Mouse (Mus musculus) ovary, postnatal 10 days (tissue): ENCODE results near the gene Plekhd1.
A peak's percentile ranks its signal among the peaks of the same experiment; 100 is the strongest.

Experiments
- DNase-seq: peaks from one replicate; pipeline ENCODE4 v3.0.0; 2022; ENCODE audit warnings: low spot score

Gene Plekhd1

DNA sequence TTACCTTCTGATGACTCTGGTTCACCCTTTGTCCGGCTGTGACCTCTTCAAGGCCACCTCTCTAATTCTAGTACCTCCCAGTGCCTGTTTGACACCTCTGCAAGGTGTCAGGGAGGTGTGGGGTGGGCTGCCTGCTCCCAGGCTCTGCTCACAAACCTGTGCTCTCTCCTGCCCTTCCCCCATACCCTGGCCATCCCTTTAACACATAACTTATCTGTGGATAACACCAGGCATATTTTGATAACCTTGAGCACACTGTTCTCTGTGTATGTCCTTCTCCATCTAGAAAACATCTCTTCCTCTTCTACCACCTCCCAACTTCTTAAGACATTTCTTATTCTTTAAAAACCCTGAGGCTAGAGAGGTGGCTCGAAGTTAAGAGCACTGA, 6.7 kb downstream of the Plekhd1 start:
- DNase-seq: no peak

DNA sequence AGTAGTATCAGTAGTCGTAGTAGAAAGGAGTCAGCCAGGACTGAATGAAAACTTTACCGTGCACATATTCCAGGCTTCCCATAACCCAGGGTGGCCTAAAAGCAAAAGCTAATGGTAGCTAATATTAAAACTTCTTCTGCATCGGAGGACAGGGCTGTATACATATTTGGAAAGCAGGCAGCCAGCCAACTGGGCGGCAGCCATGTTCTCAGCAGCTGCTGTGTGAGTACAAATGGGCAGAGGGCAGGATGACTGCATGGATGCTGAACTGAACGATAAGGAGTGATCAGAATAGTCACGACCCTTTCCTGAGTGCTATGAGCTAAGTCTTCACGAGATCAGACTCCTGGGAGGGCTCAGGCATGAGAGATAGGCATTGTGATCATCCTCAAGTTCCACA, 8.9 kb downstream of the Plekhd1 start:
- no peak for DNase-seq

DNA sequence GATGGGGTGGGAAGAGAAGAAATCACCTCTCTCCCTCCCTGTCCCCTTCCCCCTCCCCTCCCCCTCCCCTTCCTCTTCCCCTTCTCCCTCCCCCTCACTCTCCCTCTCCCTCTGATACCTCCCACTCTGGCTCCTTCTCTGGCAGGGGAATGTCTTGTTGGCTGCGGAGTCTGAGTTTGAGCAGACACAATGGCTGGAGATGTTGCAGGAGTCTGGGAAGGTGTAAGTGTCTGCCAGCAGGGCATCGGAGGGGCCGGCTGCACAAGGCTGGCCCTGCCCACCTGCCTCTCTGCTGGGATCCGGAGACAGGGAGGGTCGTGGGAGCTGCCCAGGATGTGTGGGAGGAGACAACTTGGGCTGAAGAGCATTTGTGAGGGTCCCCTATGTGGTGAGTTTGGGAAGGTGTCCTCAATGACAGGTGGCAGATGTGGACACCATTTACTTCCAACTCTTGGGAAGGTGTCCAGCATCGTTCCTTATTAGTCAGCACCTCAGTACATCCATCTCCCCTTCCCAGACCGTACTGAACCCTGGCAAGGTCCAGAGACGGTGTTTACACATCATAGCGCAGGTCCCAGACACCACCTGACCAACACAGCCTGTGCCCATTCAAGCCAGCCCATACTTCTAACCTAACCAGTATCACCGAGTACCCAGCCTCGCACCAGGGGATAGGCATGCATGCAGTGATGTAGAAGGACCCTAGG, 14.0 kb downstream of the Plekhd1 start:
- DNase-seq: no peak

DNA sequence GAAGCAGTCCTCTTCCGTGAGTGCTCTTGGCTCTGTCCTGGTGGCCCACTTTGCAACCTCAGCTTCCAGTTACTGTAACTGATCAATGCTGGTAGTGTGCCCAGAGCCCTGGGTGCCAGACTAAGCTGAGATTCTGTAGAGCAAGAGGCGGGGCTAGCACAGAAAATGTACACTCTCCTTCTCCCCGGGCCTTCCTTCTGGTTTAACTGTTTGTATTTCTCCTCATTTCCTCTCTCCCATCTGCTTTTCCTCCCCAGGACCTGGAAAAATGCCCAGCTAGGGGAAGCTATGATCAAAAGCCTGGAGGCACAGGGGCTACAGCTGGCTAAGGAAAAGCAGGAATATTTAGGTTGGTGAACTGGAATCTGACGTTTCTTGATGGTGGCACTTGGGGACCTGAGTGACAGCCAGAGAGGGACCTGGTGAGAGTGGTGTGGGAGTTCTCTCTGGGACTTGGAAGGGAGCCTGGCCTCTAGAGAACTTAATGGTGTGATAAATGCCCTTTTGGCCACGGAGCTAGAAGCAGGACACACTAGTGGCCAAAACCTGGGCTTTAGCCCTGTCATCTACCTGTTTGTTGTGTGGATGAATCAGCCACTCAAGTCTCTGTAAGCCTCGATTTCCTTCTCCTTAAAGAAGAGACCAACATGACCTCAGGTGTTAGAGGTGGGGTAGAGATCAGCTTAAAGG, 14.7 kb downstream of the Plekhd1 start:
- no peak for DNase-seq

DNA sequence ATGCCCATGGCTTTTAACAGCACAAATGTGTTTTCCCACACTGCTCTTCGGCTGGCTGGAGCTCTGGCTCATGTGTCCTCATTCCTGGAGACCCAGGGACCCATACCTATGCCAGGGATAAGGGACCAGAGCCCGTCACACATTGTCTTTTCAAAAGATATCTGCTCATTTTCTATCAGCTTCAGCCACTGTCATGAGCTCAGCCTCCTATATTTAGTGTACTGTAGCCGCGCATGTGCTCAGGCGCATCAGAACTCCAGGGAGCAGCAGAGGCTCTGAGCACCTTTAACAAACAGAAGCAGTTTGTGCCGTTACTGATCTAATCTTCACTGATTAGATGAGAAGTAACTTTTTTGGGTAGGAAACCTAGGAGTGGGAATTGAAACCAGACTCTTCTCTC, 23.5 kb downstream of the Plekhd1 start:
- DNase-seq: no peak

DNA sequence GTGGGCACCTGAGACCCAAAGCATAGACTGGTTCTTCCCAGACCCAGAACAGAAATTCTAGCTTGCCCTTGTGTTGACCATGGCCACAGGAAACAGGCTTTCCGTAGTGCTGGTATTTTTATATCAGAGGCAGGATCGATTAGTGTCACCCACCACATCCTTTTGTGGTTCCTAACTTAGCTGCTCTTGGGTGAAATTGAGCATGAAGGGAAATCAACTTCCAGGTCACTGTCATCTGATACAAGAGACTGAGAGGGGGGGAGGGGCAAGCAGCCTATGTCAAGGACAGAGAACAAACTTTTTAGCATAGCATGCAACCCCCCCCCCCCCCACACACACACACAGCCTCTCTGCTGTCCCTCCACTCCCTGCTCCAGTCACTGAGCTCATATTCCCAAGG, 26.8 kb downstream of the Plekhd1 start:
- DNase-seq: no peak

DNA sequence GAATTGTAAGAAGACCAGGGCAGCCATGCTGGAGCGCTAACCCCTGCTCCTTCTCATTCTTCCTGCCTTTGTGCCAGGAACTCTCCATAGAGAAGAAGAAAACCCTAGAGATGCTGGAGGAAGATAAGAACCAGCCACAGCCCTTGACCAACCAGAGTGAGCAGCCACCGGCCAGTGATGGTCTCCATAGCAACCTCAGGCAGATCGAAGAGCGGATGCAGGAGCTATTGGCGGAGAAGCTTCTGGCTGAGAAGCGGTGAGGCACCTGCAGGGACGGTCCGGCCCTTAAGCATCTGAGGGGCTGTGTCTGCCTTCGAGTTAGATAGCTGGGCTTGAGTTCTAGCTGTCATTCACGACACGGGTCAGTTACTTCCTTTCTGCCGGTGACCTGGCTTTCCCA, 28.1 kb downstream of the Plekhd1 start:
- DNase-seq: no peak

DNA sequence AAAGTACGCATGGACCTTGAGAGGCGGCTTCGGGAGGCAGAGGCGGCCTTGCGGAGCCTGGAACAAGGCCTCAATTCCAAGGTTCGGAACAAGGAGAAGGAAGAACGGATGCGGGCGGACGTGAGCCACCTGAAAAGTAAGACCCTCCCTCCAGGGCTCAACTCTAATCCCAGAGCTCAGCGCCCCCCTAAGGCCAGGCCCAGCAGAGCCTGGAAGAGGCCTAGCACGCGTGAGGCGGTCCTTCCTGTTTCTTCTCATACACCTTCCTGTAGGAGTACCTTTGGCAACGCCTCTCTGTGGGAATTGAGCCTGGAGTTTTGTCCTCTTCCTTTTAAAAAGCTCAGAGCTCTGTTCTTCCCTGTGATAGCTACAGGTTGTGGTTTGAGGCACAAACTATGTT, 29.1 kb downstream of the Plekhd1 start:
- DNase-seq: no peak

DNA sequence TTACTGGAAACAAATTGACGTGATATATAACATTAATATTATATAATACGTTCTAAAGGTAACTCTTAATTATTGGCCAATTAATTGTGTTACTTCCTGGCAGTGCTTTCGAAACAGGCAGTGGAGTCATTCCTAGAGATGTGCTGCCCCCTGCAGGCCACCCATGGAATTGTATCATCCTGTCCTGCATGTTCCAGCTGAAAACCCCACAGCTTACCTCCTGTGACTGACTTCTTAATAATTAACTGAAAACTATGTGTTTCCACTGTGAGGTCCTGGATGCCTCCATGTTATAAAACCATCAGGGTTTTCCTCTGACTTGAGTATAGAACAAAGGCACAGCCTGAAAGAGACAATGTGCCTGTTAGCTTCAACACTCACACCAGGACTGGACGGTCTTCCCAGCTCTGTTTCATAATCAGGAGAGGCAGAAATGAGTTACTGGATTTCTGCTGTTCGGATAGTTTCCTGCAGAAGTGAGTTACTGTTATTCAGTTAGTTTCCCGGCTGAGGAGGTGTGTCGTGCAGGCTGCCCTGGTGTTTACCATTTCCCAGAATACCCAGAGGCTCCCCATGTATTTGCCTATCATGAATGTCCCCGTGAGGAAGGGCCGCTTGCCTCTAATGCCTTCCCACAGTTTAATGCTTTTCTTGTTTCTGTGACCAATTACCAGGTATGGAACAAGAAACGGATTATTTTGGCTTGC, 32.6 kb downstream of the Plekhd1 start:
- DNase-seq: peak; percentile 68

DNA sequence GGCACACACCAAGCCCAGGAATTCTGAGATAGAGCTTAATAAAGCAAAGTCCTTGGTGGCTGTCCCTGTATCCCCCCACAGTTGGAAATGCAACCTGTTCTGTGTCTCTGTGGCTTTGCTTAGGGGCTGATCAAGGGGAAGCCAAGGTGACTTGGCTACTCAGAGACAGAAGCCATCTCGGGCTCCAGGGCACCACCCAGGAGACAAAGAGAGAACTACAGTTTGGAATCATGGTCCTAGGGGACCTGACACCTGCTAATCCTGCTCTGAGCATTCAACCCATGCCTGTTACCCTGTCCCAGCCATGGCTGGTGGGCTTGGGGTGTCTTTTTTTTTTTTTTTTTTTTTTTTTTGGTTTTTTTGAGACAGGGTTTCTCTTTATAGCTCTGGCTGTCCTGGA, 35.8 kb downstream of the Plekhd1 start:
- no peak for DNase-seq

DNA sequence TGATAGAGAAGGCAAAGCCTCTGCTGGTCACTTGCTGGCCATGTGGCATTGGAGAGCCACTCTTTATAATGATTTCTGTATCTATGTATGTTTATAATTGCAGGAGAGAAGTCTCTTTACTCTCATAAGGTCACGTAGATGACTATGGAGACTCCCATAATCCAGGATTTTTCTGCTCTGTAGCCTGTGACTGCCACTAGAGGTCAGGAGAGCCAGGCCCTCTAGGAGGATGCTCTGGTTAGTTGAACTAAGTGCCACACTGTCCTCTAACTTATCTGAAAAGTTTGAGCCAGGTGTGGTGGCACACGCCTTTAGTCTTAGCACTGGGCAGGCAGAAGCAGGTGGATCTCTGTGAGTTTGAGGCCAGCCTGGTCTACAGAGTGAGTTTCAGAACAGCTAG, 36.4 kb downstream of the Plekhd1 start:
- DNase-seq: no peak

DNA sequence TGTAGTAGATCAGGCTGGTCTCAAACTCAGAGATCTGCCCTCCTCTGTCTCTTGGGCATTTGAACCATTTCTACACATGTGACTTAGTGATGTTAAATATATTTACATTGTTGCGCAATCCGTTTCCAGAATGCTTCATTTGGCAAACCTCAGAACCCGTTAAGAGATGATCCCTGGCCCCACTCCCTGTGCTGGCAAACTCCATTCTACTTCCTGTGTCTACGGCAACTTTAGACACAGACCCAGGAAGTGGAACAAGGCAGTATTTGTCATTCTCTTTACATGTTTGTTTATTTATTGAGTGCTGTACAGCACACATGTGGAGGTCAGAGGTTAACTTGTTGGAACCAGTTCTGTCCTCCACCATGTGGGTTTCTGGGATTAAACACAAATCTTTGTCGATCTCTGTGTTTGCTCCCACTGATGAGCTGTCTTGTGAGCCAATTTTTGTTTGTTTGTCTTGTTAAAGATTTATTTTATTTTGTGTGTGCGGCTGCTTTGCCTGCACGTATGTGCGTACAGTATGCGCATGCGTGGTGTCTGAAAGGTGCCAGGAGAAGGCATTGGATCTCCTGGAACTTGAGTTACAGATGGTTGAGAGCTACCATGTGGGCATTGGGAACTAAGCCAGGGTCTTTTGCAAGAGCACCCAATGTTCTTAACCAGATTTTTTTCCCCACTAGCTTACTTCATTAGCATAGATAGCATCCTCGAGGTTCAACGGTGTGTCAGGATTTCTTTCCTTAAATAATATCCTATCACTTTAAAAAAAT, 37.6 kb downstream of the Plekhd1 start:
- no peak for DNase-seq

DNA sequence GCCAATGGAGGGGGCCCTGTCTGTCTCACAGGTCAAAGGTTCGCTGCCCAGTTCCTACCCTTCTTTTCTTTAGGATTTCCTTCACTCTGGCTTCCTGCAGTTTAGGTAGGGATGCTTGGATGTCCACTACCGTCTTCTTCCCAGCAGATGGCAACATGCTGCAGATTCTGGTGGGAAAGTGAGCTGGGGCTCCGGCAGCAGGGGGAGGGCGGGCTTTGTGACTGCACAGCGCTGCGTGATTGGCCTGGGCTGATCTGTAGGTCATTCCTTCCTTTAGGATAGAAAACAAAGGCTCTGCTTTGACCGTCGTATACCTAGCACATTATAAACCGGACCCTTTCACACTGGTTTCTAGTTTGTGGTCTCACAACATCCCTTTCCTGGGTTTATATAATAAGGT, 38.2 kb downstream of the Plekhd1 start:
- no peak for DNase-seq

DNA sequence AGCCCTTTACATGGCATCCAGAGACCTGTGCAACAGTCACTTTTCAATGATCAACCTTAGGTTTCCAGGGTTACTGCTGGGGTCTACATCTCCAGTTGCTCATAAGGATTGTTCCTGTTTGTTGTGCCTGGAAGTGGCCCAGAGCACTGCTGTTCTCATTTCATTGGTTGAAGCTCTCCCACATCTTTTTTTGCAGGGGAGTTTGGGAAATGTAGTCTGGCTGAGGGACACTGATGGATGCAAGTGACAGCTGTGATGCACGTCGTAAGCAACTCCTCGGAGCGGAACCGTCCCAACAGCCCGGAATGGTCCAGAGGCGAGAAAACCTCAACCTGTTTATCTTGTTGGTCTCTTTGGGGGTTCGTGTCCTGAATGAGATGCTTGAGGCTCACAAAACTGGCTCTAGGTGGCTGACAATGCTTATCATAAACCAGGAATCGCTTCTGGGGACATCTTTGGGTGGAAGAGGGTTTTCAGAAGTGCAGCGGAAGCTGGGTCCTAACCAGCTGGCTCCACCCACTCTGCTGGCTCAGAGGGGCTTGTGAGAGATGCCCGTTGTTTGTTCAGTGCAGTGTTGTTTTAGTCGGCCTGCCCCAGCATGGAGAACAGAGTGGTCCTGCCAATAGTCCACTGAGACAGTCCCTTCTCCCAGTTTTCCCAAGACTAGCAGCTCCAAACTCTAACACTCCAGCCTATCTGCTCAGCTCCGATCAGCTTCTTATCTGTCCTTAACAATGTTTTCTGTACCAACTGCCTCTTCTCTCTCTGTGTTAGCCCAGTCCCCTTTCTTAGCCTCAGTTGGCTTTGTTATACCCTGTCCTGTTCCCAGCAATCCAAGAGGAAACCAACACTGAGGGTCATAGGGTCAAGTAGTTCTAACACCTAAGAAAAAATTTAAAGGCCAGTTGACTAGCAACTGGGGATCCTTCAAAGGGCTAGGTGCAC, 42.4 kb downstream of the Plekhd1 start:
- no peak for DNase-seq

DNA sequence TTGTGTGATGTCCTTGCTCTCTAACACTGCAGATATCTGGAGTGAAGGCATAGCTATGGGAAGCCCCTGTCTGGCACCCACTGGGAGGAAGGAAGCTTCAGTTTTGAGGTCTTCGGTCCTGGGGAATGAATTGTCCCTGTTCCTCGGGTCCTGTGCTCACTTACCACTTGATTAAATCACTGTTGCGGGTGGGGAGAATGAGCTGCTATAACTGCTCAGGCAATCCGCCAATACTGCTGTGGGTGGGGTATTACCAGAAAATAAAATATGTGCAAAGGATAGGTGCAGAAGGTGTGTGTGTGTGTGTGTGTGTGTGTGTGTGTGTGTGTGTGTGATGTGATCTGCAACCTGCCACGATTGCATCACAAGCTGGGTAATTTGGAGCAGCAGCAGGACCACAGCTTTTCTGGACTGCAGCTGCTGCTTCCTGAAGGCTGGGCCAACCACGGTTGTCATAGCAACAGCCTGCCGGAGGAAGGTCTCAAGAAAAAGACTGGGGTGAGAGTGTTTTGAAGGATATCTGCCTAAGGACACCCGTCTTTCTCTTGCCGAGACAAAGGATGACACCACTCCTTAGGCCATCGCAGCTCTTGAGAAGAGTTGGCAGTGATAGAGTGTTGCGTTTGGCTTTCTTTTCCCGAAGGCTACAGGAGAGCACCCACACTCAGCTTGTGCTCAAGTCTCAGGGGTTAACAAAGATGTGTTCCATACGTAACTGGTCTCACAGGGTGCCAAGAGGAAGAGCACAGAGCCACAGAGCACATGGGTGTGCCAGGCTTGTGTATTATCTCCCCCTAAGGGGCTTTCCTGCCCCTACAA, 44.3 kb downstream of the Plekhd1 start:
- no peak for DNase-seq

DNA sequence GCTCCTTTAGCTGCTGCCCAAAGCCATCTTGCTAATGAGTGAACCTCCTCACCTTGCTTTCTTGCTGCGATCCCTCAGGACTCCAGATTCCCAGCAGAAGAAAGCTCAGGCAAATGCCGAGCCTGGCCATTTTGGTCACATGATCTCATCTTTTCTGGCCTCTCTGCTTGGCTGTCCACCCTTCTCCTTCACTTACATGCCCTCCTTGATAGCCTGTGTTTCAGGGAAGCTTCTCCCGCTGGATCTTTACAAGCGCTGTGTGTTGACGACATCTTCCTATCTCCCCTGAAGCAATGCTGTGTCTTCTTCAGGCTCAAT, 44.9 kb downstream of the Plekhd1 start:
- DNase-seq: no peak

DNA sequence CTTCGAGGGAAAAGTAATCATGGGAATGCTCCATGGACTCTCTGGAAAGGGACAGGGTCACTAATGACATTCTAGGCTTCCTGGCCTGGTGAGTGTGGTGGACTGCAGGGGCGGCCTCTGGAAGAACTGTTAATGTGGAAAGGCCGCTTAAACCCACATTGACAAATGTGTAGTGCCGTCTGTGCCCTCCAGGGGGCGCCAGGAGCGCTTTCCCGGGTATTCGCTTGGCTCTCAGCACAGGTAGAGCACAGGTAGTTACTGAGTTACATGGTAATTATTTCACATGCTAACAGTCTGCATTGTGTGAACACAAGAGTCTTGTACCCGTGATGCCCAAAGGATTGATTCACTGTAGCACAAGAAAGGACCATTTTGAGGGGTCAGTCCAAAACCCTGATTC, 47.1 kb downstream of the Plekhd1 start:
- no peak for DNase-seq

DNA sequence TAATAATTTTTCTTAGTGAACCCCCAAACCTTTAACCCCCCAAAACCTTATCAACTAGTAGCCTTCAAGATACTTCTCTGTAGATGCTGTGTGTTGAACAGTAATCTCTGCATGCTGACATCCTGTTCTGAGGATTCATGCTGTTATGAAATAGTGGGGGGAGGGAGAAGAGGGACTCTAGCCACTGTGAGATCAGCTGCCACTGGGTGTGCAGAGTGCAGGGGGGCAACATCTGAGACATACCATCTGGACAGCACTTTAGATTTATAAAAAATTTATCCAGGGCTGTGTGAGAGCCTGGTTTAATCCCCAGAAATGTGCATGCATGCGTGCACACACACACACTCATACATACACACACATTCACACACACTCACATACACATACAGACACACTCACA, 52.2 kb downstream of the Plekhd1 start:
- DNase-seq: no peak

DNA sequence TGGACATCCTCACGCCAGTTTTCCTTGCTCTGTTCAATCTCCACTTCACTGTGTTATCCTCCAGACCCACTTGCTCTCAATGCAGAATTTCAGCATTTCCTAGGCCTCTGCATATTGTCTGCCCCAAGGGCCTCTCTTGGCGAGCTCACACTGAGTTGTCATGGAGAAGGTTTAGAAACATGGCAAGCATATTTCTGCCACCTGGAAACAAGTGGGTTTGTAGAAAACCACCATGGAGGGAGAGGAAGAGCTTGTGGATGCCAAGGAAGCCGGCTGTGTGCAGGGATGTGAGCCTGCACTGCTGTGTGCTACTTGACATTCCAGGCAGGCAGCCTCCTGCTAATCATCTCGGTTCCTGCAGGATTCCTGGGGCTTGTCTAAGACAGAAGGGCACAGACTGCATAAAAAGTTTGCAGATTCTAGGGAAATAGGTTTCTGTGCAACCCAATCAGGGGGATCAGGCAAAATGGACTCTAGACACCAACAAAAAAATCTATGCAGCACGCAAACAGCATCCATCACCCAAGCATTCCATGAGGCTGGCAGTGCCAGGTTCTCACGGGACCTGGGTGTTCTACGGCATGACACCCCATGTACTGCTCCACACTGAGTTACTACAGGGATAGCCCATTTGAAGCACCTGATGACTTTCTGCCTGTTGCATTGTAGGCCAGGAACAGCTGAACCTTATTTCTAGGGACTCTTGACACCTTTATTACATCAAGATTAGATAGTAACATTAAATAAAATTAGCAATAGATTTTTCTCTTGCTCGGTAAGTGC, 53.8 kb downstream of the Plekhd1 start:
- no peak for DNase-seq

DNA sequence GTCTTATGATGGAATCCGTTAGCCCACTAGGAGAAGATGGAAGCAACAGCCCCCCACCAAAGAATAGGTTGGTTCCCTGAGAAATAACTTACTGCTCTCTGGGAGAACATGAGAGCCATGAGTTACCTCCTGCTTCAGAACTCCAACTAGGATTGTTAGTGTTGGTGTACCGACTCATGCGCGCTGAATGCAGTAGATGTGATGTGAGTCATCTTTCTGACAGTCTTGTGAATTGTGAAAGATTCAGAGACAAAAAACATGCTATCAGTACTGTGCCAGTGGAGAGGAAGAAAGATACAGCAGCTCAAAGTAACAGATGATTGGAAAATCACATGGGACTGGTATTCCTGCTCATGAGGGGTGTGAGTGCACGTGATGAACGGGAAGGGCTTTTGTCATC, 59.2 kb downstream of the Plekhd1 start:
- DNase-seq: no peak
